Mouse (Mus musculus) neural tube, embryonic 12.5 days (tissue): ENCODE measurements at regions not wholly inside any gene's neighbourhood (a gene's known extent, or its start where the extent isn't known, plus 50 kb on each side); places are given as distances from the start of the nearest gene placed in this dataset.

Experiments used
- ATAC-seq: fragments of 200-750 bp; cut with Nextera tagmentation; 2 replicates; pipeline ENCODE4 v1.8.0; 2017; ENCODE audit warnings: low read depth, mild to moderate bottlenecking, moderate TSS enrichment, moderate library complexity; ENCODE audit not compliant: low FRiP score
- H3K27ac ChIP-seq: fragments of 300-500 bp; sonication (generic); 2 replicates; pipeline ENCODE4 v1.5.1; 2016
- H3K27me3 ChIP-seq: fragments of 300-500 bp; sonication (generic); replicated peaks from 2 replicates; pipeline ENCODE4 v1.6.1; 2016; ENCODE audit warnings: mild to moderate bottlenecking
- H3K36me3 ChIP-seq: fragments of 300-500 bp; sonication (generic); 2 replicates; pipeline ENCODE4 v1.6.1; 2016; ENCODE audit warnings: mild to moderate bottlenecking
- H3K4me1 ChIP-seq: fragments of 300-500 bp; sonication (generic); 2 replicates; pipeline ENCODE4 v1.6.1; 2016
- H3K4me2 ChIP-seq: fragments of 300-500 bp; sonication (generic); replicated peaks from 2 replicates; pipeline ENCODE4 v1.6.1; 2016; ENCODE audit warnings: mild to moderate bottlenecking
- H3K4me3 ChIP-seq: fragments of 300-500 bp; sonication (generic); 2 replicates; pipeline ENCODE4 v1.5.1; 2016
- H3K9ac ChIP-seq: fragments of 300-500 bp; sonication (generic); 2 replicates; pipeline ENCODE4 v1.6.1; 2016; ENCODE audit warnings: mild to moderate bottlenecking
- H3K9me3 ChIP-seq: fragments of 300-500 bp; sonication (generic); 2 replicates; pipeline ENCODE4 v1.6.1; 2016; ENCODE audit warnings: mild to moderate bottlenecking
- WGBS: fragments of 180-500 bp; shearing (Covaris S2); methylation state at CpG from one replicate; pipeline ENCODE4 v1.1.7; 2016; 5-methylcytosine and 5-hydroxymethylcytosine counted together

DNA sequence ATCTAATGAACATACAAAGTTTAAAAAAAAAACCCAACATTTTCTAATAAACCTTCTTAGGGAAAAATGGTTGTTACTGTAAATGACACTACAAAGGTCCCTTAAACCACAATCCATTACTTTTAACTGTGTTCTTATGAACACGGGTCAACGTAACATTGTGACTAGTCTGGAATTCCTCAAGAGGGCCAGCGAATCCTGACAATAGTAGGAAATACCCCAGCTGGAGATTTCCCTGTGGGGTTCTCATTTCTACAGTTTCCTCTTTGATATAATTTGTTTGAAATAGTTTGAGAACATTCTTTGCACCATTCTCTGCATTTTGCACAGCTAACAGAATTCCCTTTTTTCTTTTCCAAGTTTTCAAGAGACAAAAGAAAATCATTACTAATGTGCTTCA lies 175.3 kb downstream of the Calcrl start:
- H3K4me2 ChIP-seq = no peak overlapping the region
- no peaks in the 10 kb centered on the region for H3K4me1 ChIP-seq
- ATAC-seq = no peak
- no peaks in the 10 kb centered on the region for H3K36me3 ChIP-seq
- 71% methylated on average over 3 of the region's 3 CpGs for WGBS
- no peak overlapping the region for H3K4me3 ChIP-seq
- H3K27ac ChIP-seq = no peak overlapping the region
- H3K9me3 ChIP-seq = no peaks in the 10 kb centered on the region
- H3K9ac ChIP-seq = no peak overlapping the region
- H3K27me3 ChIP-seq = no peaks in the 10 kb centered on the region

DNA sequence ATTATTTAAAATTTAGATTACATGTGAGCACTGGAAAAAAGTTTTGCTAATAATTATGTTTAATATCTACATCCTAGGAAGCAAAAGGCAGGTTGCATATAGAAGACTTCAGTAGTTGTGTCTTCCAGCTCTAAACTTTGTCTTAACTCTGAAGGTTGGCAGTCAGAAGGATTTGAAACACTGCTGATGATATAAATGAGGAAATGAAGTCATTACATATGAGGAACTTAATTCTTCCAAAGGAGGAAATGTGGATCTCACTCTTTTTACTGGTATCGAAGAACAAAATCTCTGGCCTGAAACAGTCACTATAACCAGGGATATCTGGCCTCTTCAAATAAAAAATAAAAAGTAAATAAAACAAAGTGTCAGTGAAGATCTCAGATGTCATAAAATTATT lies 173.1 kb downstream of the Calcrl start:
- WGBS = 85% methylated on average over 1 of the region's 1 CpGs
- Histone ChIP-seq H3K9ac (no peak overlapping the region), H3K4me3 (no peak overlapping the region), H3K36me3 (no peaks in the 10 kb centered on the region), H3K27me3 (no peaks in the 10 kb centered on the region), H3K4me2 (no peak overlapping the region), H3K4me1 (no peaks in the 10 kb centered on the region), H3K27ac (no peak overlapping the region), H3K9me3 (no peaks in the 10 kb centered on the region)
- ATAC-seq = no peak

DNA sequence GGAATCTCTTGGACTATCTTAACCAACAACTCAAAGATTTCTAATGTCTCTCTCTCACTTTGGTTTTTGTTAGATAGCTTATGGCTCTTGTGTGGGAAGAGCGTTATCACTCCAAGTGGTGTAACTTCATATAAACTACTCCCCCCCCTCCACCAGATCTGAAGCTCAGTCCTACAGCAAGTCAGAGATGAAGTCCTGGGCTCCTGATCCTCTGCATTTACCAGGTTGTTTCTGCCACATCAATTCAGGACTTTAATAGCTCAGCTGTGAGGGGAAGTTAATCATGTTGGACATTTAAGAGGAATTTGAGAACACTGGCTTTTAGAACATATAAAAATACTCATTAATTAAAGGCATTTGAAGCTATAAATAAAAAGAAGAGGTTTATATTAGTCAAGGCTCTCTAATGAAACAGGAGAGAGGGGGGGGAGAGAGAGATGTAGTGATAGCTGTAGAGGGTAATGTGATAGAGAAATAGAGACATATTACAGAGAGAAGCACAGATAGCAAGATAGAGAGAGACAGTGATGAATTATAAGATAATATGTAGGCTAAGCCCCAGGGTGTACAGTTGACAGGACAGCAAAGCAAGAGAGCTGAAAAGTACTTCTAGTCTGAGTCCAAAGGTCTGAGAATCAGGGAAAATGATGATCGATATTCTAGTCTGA lies 166.7 kb downstream of the Calcrl start:
- WGBS = 95% methylated on average over 2 of the region's 2 CpGs

DNA sequence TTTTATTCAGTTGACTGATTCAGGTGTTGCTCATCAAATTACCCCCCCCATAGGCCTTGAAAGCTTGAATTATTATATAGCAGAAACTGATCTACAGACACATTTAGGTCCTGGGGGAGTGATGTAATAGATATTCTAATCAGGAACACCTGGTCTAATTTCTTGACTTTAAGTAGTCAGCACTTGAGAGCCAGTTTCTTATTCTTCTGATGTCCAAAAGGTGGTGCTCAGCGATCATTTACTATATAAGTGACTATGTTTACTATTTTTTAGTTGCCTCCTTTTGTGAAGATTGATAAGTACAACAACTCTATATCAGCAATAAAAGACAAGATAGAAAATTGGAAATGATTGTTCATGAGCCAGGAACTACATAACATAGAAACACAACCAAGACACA lies 166.0 kb downstream of the Calcrl start:
- H3K27ac ChIP-seq = no peak overlapping the region
- H3K9ac ChIP-seq = no peak overlapping the region
- H3K36me3 ChIP-seq = no peaks in the 10 kb centered on the region
- H3K4me2 ChIP-seq = no peak overlapping the region
- H3K4me1 ChIP-seq = no peaks in the 10 kb centered on the region
- no peak for ATAC-seq
- H3K27me3 ChIP-seq = no peaks in the 10 kb centered on the region
- WGBS = 91% methylated on average over 1 of the region's 1 CpGs
- no peaks in the 10 kb centered on the region for H3K9me3 ChIP-seq
- H3K4me3 ChIP-seq = no peak overlapping the region

More for the DNA sequence above, 166.7 kb downstream of the Calcrl start:
- ATAC-seq = no peak
- no peaks in the 10 kb centered on the region for H3K36me3 ChIP-seq
- H3K4me3 ChIP-seq = no peak overlapping the region
- no peaks in the 10 kb centered on the region for H3K4me1 ChIP-seq
- no peak overlapping the region for H3K27ac ChIP-seq
- H3K4me2 ChIP-seq = no peak overlapping the region
- H3K27me3 ChIP-seq = no peaks in the 10 kb centered on the region
- no peaks in the 10 kb centered on the region for H3K9me3 ChIP-seq
- no peak overlapping the region for H3K9ac ChIP-seq

- no peaks in the 10 kb centered on the region for H3K36me3 ChIP-seq
- H3K9ac ChIP-seq = no peak overlapping the region
- H3K4me1 ChIP-seq = no peaks in the 10 kb centered on the region
- H3K4me2 ChIP-seq = no peak overlapping the region
- 34% methylated on average over 4 of the region's 4 CpGs for WGBS
- H3K4me3 ChIP-seq = no peak overlapping the region
- H3K27me3 ChIP-seq = no peaks in the 10 kb centered on the region
- no peak overlapping the region for H3K27ac ChIP-seq
- ATAC-seq = no peak
- H3K9me3 ChIP-seq = no peaks in the 10 kb centered on the region
Observed at GRCm38 (mm10) chr2:84260701-84261100, 164.5 kb downstream of the Calcrl start.

GRCm38 (mm10) chr2:84261481-84261880 lies 163.7 kb downstream of the Calcrl start:
- Histone ChIP-seq H3K4me2 (no peak overlapping the region), H3K36me3 (no peaks in the 10 kb centered on the region), H3K9ac (no peak overlapping the region), H3K9me3 (no peaks in the 10 kb centered on the region), H3K27ac (no peak overlapping the region), H3K27me3 (no peaks in the 10 kb centered on the region), H3K4me1 (no peaks in the 10 kb centered on the region), H3K4me3 (no peak overlapping the region)
- ATAC-seq = no peak
- 86% methylated on average over 5 of the region's 5 CpGs for WGBS

- Histone ChIP-seq H3K36me3 (no peaks in the 10 kb centered on the region), H3K4me2 (no peak overlapping the region), H3K27ac (no peak overlapping the region), H3K4me1 (no peaks in the 10 kb centered on the region), H3K9me3 (no peaks in the 10 kb centered on the region), H3K4me3 (no peak overlapping the region), H3K27me3 (no peaks in the 10 kb centered on the region), H3K9ac (no peak overlapping the region)
- 55% methylated on average over 2 of the region's 2 CpGs for whole genome bisulfite sequencing
- no peak for ATAC-seq
Observed at GRCm38 (mm10) chr2:84264485-84264884, 160.7 kb downstream of the Calcrl start.

DNA sequence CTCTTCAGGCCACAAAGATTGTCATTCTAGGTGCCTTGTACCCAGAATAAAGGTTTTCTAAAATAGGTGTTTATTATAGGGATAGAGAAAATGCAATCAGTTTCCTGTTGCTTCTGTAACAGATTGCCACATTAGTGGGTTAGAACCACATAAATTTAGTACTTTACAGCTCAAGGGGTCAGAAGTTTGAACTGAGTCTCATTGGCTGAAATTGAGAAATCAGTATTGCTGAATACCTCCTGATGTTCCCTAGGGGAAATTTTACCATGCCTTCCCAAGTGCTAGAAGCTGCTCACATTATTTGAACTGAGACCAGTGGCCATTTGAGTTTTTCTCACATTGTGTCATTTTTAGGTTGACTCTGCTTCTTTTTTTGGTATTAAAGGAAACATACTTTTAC lies 160.2 kb downstream of the Calcrl start:
- Histone ChIP-seq H3K4me2 (no peak overlapping the region), H3K4me1 (no peaks in the 10 kb centered on the region), H3K4me3 (no peak overlapping the region), H3K9me3 (no peaks in the 10 kb centered on the region), H3K27me3 (no peaks in the 10 kb centered on the region), H3K9ac (no peak overlapping the region), H3K27ac (no peak overlapping the region), H3K36me3 (no peaks in the 10 kb centered on the region)
- no peak for ATAC-seq

DNA sequence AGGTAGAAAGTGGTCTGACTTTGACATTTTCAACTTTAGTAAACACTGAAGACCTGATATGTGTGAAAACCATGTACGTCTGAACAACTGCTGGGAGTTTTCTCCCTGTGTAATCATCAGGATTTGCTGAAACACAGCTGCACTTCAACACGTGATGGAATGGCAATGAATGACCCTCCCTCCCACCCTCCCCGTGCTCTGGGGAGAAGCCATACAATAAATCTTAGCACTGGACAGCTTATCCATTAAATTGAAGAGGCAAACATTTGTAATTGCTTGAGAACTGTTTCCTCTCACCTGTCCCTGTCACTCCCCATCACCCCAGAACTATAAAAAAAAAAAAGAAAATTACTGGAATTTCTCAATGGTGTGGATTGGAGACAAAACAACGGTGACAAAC lies 159.1 kb downstream of the Calcrl start:
- H3K36me3 ChIP-seq = no peaks in the 10 kb centered on the region
- WGBS = 18% methylated on average over 4 of the region's 4 CpGs
- no peaks in the 10 kb centered on the region for H3K27me3 ChIP-seq
- peak; percentile 71 for ATAC-seq
- H3K4me1 ChIP-seq = no peaks in the 10 kb centered on the region
- no peak overlapping the region for H3K27ac ChIP-seq
- H3K4me3 ChIP-seq = no peak overlapping the region
- H3K9ac ChIP-seq = no peak overlapping the region
- no peak overlapping the region for H3K4me2 ChIP-seq
- H3K9me3 ChIP-seq = no peaks in the 10 kb centered on the region

DNA sequence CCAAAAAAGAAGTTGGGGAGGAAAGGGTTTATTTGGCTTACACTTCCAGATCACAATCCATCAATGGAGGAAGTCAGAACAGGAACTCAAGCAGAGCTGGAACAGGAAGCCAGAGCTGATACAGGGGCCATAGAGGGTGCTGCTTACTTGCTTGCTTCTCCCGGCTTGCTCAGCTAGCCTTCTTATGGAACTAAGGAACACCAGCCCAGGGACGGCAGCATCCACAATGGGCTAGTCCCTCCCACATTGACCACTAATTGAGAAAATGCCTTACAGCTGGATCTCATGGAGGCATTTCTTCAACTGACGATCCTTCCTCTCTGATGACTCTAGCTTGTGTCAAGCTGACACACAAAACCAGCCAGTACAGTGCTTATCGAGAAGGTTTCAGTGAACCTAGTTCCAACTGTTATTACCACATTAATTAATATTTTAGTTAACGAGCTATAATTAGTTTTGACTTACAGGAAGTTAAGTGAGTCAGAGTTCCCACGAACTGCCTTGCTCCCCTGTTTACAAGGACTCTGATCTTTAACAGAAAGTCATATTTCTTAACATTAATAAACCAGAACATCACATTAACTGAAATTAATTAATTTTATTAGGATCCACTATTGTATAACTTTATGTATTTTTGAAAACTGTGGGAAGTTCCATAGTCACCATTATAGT lies 158.2 kb downstream of the Calcrl start:
- 52% methylated on average over 6 of the region's 6 CpGs for WGBS
- no peaks in the 10 kb centered on the region for H3K36me3 ChIP-seq

DNA sequence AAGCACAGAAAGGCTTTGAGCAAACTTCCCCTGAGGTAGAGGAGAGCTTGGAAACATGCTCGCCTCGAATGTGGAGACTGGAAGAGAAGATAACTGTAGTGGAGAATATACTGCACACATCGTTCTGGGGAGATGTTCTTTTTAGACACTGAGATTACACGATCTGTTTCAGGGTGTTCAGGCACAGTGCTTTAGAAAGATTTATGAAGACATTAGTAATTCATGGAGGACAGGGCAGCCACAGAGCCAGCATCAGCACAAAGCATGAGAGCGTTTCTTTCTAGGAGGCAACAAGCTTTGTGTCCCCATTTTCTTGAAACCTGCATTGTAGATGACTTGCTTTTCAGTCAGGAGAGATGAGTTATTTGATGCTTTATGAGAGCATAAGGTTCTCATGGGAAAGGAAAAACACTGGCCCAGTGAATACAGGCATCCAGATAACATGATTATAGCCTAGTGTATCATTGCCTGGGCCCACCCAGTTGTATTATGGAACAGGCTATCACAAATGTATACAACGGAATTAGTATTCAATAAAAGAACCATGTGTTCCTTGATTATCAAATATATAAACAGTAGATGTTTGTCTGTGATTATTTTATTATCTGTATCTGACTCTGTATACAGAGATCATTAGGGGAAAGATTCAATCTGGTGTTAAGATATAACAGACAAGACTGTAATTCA lies 151.0 kb downstream of the Calcrl start:
- Histone ChIP-seq H3K27ac (no peak overlapping the region), H3K4me1 (no peaks in the 10 kb centered on the region), H3K4me3 (no peak overlapping the region), H3K4me2 (no peak overlapping the region), H3K36me3 (no peaks in the 10 kb centered on the region), H3K9ac (no peak overlapping the region), H3K9me3 (no peaks in the 10 kb centered on the region), H3K27me3 (no peaks in the 10 kb centered on the region)
- 36% methylated on average over 6 of the region's 6 CpGs for WGBS
- peak; percentile 70; the same call in 1 of the 2 replicates for ATAC-seq

More for the DNA sequence above, 158.2 kb downstream of the Calcrl start:
- no peak overlapping the region for H3K9ac ChIP-seq
- H3K4me1 ChIP-seq = no peaks in the 10 kb centered on the region
- H3K27ac ChIP-seq = no peak overlapping the region
- H3K9me3 ChIP-seq = no peaks in the 10 kb centered on the region
- ATAC-seq = no peak
- no peak overlapping the region for H3K4me3 ChIP-seq
- H3K27me3 ChIP-seq = no peaks in the 10 kb centered on the region
- no peak overlapping the region for H3K4me2 ChIP-seq

GRCm38 (mm10) chr2:84277181-84277580 lies 148.0 kb downstream of the Calcrl start:
- Histone ChIP-seq H3K9ac (no peak overlapping the region), H3K4me3 (no peak overlapping the region), H3K27ac (no peak overlapping the region), H3K4me2 (no peak overlapping the region), H3K4me1 (no peaks in the 10 kb centered on the region), H3K27me3 (no peaks in the 10 kb centered on the region), H3K9me3 (no peaks in the 10 kb centered on the region), H3K36me3 (no peaks in the 10 kb centered on the region)
- no peak for ATAC-seq
- 82% methylated on average over 1 of the region's 1 CpGs for whole genome bisulfite sequencing
